Mouse (Mus musculus): ENCODE data around the gene Ccdc125.
A peak's percentile ranks its signal among the peaks of the same experiment; 100 is the strongest.
"Not testable (repeated sequence)": the region's sequence is repeated elsewhere in the genome, so short reads cannot be mapped to it uniquely, and the experiment has no call there.

Ccdc125 gene

GRCm38 (mm10) chr13:100721656-100722055 is 52.1 kb downstream of the Ccdc125 start:
- DNase-seq, result no peak

GRCm38 (mm10) chr13:100724051-100724754 is 54.7 kb downstream of the Ccdc125 start:
- DNase-seq, result no peak

- no peak for DNase-seq
Measured at GRCm38 (mm10) chr13:100725194-100725593, 55.7 kb downstream of the Ccdc125 start.

- no peak for DNase-seq
Measured at GRCm38 (mm10) chr13:100728086-100728485, 58.6 kb downstream of the Ccdc125 start.

GRCm38 (mm10) chr13:100728530-100728929 is 59.0 kb downstream of the Ccdc125 start:
- DNase-seq, result not testable (repeated sequence)

- no peak for DNase-seq
Measured at GRCm38 (mm10) chr13:100730153-100730860, 60.8 kb downstream of the Ccdc125 start.

GRCm38 (mm10) chr13:100730861-100731176 is 61.3 kb downstream of the Ccdc125 start, which contains the start of gene Cdk7:
TSS of gene Cdk7 (minus strand) at chr13:100730939.
- peak; percentile 82 to 89 for DNase-seq

- not testable (repeated sequence) for DNase-seq
Measured at GRCm38 (mm10) chr13:100731462-100732046, 62.0 kb downstream of the Ccdc125 start.

- DNase-seq, result no peak
Measured at GRCm38 (mm10) chr13:100732756-100733155, 63.2 kb downstream of the Ccdc125 start.

GRCm38 (mm10) chr13:100742831-100743230 is 73.3 kb downstream of the Ccdc125 start:
- no peak for DNase-seq

- no peak for DNase-seq
Measured at GRCm38 (mm10) chr13:100743346-100744035, 74.0 kb downstream of the Ccdc125 start.

GRCm38 (mm10) chr13:100744036-100744744 is 74.7 kb downstream of the Ccdc125 start, which contains the start of gene Mrps36:
TSS of gene Mrps36 (minus strand) at chr13:100744659.
- peak; percentile 91 to 97 for DNase-seq

- no peak for DNase-seq
Measured at GRCm38 (mm10) chr13:100746090-100746489, 76.6 kb downstream of the Ccdc125 start.

Measured in spleen, adult 18-20 months (tissue).